Mouse (Mus musculus) layer of hippocampus, adult 9-11 months (tissue): ENCODE measurements at regions not wholly inside any gene's neighbourhood (a gene's known extent, or its start where the extent isn't known, plus 50 kb on each side); places are given as distances from the start of the nearest gene placed in this dataset.
"Not testable (repeated sequence)": the region's sequence is repeated elsewhere in the genome, so short reads cannot be mapped to it uniquely, and the experiment has no call there.

Experiments
- DNase-seq: peaks from one replicate; pipeline ENCODE4 v3.0.0; 2022

GRCm38 (mm10) chr1:176683146-176683545 is 130.7 kb downstream of the Cep170 start:
- no peak for DNase-seq

- DNase-seq = no peak
These were observed 131.9 kb downstream of the Cep170 start for GRCm38 (mm10) chr1:176681971-176682370.

GRCm38 (mm10) chr1:176675184-176675583 is 138.7 kb downstream of the Cep170 start:
- no peak for DNase-seq

DNA sequence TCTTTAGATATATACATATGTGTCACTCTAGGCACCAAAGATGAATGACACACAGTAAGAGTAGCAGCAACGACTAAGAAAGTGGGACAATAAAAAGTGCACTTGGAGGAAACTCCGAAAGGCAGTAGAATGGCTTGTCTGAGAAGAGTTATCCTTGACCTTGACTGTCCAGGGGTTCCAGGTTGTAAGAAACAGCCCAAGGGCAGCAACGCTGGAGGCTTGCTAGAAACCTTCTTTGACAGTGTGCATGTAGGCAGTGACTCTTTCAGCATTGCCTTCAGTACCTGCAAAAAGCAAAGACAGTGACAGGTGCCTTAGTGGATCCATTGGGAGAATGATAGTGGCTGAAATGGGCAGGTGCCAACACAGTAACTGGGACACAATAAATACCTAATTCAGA is 142.8 kb downstream of the Cep170 start:
- DNase-seq = no peak

GRCm38 (mm10) chr1:176667552-176668306 is 146.1 kb downstream of the Cep170 start:
- DNase-seq = peak; percentile 3

GRCm38 (mm10) chr1:176660286-176660685 is 153.6 kb downstream of the Cep170 start:
- no peak for DNase-seq

DNA sequence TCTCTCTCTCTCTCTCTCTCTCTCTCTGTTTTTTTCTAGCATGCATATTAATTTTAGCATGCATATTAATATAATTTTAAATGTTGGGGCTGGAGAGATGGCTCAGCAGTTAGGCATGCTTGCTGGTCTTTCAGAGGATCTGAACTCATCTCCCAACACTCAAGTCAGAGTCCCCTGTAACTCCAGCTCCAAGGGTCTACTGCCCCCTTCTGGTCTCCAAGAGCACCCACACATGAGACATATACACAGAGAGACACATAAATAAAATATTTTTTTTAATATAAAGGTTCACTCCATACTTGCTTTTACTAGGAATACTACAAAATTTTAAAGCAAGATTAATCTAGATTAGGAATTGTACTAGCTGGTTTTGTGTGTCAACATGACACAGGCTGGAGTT is 155.2 kb downstream of the Cep170 start:
- DNase-seq = no peak

DNA sequence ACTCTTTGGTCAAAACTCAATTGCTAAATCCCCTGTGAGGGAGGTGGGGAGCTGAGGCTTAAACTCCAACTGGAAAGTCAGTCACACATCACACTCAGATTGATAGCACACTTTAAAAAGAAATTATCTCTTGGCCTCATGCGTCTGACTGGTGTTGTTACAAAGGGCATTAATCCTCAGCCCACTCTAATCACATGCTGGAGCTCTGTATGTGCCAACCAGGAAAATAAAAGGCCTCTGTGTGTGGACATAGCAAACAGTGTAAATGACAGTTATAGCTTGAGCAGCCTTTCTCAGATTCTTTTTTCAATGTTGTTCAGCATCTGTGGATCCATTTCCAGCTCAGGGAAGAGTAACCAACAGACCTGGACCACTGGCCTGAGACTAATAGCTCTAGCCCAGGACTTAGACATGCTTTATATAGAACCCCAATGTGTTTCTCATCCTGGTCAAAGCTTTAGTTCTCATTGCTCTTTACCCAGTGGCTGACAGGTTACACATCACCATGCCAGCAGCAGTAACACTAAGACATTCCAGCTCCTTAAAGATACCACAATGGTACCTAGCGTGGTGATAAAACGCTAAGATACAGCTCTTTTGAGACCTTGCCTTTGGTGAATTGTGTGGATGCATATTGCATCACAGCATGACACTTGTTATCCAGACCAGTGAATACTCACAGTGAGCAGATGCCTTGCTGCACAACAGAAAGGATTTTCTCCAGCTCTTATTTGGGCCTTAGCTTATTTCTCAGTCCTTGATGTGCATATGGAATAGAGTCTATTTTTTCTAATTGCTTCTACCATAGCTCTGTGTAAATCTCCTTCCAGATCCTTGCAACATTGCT is 158.2 kb downstream of the Cep170 start:
- DNase-seq = no peak

- no peak for DNase-seq
These were observed 169.6 kb downstream of the Cep170 start for GRCm38 (mm10) chr1:176644248-176644647.

GRCm38 (mm10) chr1:176623171-176623570 is 190.7 kb downstream of the Cep170 start:
- no peak for DNase-seq

DNA sequence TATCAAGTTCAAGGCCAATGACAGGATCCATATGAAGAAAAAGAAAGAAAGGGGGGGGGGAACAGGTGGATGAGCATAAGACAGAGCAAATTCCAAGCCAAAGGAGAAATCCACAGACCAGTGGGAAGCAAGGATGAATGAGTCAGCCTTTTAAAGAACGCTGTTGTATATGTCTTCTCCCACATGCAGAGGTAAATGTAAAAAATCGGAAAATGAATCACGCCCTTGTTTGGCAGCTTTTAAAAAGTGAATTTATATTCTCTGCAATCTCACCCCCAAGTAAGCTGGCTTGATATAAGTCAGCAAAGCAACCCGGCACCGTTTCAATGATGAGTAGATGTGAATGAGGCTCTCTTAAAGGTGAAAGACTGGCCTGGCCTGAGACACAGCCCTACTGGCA is 191.7 kb downstream of the Cep170 start:
- DNase-seq = no peak

GRCm38 (mm10) chr1:176621285-176621684 is 192.6 kb downstream of the Cep170 start:
- DNase-seq = no peak

DNA sequence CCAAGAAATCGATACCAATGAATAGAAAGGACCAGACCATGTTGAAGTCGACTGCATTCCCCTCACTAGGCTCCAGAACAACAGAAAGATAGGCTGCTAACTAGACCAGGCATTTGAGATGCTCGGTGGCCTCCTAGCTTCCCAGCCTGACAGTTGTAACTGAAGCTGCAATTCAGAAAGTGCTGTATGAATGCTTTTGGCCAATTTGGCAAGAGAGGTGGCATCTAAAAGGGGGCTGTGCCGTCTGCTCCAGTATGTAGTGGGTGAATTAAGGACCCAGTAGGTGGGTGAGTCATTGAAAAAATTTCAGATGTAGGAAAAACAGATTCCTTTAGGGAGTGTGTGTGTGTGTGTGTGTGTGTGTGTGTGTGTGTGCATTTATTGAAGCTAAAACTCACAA is 195.0 kb downstream of the Cep170 start:
- no peak for DNase-seq

- DNase-seq = no peak
These were observed 198.2 kb downstream of the Cep170 start for GRCm38 (mm10) chr1:176615673-176616072.

- peak; percentile 38 for DNase-seq
These were observed 219.6 kb downstream of the Cep170 start for GRCm38 (mm10) chr1:176594312-176594711.

GRCm38 (mm10) chr1:176588144-176588543 is 225.7 kb downstream of the Cep170 start:
- DNase-seq = no peak

DNA sequence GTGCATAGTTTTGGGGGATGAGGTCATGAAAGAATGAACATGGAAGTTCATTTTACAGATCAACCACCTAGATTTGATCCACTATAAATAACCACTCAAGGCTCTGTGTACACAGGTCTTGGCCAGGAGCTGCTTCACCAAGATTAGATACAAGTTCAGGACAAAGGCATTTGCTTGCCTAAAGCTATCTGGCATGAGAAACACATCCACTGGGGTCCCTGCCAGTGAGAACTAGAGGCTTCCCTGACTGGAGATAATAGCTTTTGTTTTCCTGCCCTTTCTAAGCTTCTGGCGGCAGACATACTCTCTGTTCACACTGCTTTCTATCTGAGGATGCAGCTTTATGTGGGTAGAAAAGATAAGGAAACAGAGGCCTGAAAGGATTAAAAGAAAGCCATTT is 240.2 kb downstream of the Cep170 start:
- DNase-seq = no peak

DNA sequence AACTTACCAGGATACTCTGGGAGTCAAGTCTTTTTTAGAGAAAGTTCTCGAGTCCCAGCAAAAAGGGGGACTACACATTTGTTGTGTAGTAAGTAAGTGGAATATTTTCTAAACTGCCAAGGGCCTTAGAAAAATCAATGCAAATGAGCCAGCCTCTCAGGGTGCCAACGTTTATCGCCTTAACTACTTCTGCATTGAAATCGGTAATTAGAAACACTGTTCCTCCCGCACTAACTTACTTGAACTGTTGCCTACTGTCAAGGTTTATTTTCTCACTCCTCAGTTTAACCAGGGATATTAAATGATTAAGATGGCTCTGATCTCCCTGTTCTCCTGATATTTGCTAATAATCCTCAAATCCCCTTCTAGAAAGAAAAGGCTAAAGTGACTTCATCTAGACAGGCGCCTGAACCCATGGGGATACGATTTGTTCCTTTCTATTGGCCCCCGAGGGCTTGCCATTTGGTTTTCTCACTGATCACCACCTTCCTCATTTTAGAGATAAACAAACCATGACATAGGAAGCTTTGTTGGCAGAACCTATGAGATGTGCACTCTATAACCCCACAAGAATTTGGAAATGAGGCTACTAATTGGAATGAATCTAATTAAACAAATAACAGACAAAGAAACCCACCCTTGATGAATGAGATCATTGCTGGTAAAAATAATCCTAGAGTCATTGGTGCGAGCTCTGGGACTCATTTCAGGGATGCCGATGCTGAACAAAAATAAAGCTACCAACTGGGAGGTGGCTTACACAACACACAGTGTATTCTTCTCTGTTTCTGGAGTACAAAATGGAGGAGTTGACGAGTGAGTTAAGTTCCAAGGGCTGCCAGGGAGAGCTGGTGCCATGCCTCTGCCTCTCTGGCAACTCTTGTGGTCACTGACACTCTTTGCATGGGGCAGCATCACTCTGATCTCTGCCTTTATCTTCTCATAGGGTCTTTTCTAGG is 255.1 kb downstream of the Cep170 start:
- DNase-seq = no peak

DNA sequence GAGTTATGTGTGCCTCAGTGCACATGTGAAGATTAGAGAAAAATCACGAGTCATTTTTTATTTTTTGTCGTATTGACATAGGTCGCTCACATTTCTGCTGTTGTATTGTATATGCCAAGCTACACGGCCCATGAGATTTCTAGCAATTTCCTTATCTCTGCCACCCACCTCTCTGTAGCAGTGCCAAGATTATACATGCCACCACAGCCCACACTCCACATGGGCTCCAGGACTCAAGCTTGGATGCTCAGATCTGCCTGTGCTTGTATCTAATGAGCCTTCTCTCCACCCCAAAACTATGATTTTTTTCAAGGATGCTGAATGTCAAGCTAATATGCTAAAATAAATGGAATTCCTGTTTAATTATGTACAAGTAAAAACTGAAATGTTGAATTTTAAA is 259.3 kb upstream of the Pld5 start:
- peak; percentile 40 for DNase-seq

GRCm38 (mm10) chr1:176529037-176529436 is 253.9 kb upstream of the Pld5 start:
- DNase-seq = no peak

- no peak for DNase-seq
These were observed 236.4 kb upstream of the Pld5 start for GRCm38 (mm10) chr1:176511467-176511866.

DNA sequence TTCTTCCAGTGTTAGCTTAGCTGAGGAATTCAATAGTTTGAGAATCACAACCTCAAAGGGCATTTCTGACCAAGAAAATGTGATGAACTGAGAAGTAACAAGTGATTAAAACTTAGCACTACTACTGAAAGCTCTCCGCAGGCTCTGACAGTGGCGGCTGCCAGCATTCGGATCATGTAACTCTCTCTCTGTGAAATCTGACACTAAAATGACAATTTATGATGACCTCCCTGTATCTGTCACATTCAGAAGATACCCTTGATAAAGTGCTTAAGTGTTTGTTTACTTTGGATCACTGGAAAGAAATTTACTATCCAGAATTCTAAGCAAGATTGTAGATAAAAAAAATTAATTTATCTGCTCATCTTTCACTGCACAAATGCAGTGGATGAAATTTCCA is 230.3 kb upstream of the Pld5 start:
- no peak for DNase-seq

- DNase-seq = not testable (repeated sequence)
These were observed 229.6 kb upstream of the Pld5 start for GRCm38 (mm10) chr1:176504731-176505130.
